Mouse (Mus musculus) layer of hippocampus, adult 11-12 months (tissue): ENCODE results near the gene Sik3.
A peak's percentile ranks its signal among the peaks of the same experiment; 100 is the strongest.
"Not testable (repeated sequence)": the region's sequence is repeated elsewhere in the genome, so short reads cannot be mapped to it uniquely, and the experiment has no call there.

Experiments
- DNase-seq: peaks from one replicate; pipeline ENCODE4 v3.0.0; 2022; ENCODE audit warnings: low spot score

Sik3 gene

GRCm38 (mm10) chr9:46058065-46058464 lies 45.4 kb downstream of the Sik3 start:
- DNase-seq, result no peak

- no peak for DNase-seq
These were observed 47.6 kb downstream of the Sik3 start for GRCm38 (mm10) chr9:46060249-46060648.

GRCm38 (mm10) chr9:46061696-46062425 lies 49.2 kb downstream of the Sik3 start:
- peak; percentile 41 for DNase-seq

GRCm38 (mm10) chr9:46064331-46064730 lies 51.7 kb downstream of the Sik3 start:
- DNase-seq, result no peak

DNA sequence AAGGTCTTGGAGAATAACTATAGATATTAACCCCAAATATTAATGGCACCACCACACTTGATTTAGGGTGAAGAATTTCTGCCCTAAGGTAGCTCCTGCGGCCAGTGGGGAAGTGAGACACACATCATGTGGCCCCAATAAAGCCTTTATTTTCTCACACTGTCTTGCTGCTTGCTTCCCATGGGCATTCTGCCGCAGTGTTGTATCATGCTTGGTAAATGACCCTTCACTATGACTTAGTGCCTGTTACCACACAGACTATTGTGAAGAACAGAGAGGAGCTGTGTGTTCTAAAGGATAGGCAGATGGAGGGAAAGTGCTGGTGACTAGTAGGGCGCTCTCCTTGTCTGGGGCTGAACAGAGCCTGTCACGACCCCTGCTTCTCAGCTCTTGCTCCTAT lies 54.1 kb downstream of the Sik3 start:
- DNase-seq, result no peak

GRCm38 (mm10) chr9:46067691-46068090 lies 55.1 kb downstream of the Sik3 start:
- no peak for DNase-seq

- DNase-seq, result no peak
These were observed 56.4 kb downstream of the Sik3 start for GRCm38 (mm10) chr9:46069013-46069412.

- DNase-seq, result no peak
These were observed 59.6 kb downstream of the Sik3 start for GRCm38 (mm10) chr9:46072101-46072835.

DNA sequence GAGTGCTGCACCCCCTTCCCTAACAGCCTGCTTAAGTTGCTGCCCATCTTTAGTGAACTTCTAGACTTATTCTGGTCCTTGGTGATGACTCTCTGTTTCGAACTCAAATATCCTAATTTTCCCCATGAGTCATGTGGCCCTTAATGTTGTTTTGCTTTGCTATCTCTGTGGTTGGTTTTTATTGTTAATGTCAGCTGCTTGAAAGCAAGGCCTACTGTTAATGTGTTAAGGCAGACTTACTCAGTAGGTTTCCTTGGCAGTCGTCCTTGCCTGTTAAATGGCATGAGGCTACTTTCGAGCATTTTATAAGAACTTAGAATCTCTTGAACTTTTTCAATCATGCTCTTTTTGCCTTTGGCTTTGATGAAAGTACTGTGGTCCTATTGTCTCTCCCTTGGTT lies 60.8 kb downstream of the Sik3 start:
- no peak for DNase-seq

DNA sequence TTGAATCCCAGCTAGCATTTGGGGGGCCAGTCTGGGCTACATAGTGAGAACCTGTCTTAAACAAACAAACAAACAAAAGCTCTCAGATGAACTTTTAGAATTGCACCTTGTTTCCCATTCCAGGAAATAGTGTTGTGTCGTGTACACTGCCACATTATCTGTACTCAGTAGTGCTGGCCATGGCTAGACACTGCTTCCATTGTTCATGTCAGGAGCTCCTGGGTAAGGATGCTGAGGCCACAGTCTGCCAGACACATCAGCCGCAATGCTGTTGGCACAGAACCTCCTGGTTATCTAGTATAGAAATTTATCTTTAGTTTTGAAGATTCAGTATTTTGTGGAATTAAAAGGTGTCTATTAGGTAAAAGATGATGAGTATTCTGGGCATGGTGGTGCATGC lies 63.0 kb downstream of the Sik3 start:
- no peak for DNase-seq

DNA sequence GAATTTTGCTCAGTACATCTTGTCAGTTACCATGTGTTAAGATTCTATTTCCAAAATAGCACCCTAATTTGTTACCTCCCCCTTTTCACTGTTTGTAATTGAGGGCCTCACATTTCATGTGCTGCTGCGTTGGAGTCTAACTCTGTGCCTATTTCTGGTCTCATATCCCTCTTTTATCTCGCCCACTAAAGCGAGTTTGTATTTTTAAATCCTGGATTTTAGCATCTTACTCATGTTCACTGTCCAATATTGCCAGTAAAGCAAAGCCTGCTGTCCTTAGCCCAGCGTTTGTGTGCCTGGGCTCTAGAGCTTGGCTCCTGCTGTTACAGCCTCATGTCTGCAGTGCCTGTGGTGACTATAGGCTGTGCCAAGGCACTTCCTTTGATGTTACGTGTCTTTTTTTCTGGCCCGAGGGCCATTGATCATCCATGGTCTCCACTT lies 69.8 kb downstream of the Sik3 start:
- DNase-seq, result no peak

DNA sequence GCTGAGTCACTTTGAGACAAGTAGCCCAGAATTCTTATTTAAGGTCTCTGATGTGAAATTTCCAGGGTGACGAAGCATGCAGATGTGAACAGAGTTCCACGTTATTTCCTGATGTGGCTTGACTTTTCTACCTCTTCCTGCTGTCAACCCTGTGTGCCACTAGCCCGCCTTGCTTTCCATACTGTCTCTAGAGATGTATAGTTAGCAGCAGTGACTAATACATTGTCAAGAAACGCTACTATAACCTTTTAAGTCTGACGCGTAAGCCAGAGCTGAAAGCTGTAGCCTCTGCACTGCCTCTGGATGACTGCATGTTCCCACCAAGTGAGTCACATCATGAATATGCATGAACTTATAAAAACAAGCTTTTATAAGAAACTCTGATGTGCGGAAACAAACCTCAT lies 70.9 kb downstream of the Sik3 start:
- DNase-seq, result no peak

GRCm38 (mm10) chr9:46085898-46086297 lies 73.3 kb downstream of the Sik3 start:
- DNase-seq, result no peak

- no peak for DNase-seq
These were observed 74.2 kb downstream of the Sik3 start for GRCm38 (mm10) chr9:46086826-46087225.

GRCm38 (mm10) chr9:46087461-46087860 lies 74.8 kb downstream of the Sik3 start:
- DNase-seq, result no peak

- no peak for DNase-seq
These were observed 76.1 kb downstream of the Sik3 start for GRCm38 (mm10) chr9:46088722-46089121.

DNA sequence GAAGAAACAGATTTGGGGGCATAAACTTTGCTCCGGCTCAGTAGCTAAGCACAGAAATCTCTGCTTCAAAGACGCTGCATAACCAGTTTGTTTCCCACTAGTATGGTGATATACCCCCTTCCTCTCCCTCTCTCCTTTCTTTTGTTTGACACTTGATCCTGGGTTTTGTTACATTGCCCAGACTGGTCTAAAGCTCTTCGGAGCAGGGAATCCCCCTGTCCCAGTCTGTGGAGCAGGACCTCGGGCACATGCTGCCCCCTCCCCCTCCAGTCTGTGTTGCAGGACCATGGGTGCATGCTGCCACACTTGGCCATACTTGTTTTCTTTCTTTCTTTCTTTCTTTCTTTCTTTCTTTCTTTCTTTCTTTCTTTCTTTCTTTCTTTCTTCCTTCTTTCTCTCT lies 77.4 kb downstream of the Sik3 start:
- no peak for DNase-seq

DNA sequence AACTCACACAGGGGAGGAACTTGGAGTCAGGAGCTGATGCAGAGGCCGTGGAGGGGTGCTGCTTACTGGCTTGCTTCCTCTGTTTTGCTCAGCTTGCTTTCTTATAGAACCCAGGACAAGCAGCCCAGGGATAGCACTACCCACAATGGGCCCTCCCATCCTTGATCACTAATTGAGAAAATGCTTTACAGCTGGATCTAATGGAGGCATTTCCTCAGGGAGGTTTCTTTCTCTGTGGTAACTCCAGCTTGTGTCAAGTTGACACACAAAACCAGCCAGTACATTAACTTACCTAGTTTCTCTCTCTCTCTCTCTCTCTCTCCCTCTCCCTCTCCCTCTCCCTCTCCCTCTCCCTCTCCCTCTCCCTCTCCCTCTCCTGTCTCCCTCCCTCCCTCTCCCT lies 78.5 kb downstream of the Sik3 start:
- not testable (repeated sequence) for DNase-seq

DNA sequence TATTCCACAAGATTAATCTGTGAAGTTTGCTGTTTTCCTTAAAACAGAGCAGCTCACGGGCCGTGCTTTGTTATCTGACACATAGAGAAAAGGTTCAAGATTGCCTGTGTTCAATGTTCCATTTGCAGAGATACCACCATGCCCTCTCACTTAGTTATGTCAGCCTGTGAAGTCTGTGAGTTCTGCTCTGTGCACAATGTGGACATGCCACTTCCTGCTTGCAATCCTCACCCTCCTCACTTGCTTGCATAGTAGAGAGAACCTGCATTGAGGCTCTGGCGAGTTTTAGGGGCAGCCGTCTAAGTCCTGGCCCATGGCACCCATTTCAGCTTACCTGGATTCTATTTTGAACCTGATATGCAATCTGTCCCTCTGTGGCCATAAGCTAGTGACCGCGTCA lies 80.0 kb downstream of the Sik3 start:
- no peak for DNase-seq

DNA sequence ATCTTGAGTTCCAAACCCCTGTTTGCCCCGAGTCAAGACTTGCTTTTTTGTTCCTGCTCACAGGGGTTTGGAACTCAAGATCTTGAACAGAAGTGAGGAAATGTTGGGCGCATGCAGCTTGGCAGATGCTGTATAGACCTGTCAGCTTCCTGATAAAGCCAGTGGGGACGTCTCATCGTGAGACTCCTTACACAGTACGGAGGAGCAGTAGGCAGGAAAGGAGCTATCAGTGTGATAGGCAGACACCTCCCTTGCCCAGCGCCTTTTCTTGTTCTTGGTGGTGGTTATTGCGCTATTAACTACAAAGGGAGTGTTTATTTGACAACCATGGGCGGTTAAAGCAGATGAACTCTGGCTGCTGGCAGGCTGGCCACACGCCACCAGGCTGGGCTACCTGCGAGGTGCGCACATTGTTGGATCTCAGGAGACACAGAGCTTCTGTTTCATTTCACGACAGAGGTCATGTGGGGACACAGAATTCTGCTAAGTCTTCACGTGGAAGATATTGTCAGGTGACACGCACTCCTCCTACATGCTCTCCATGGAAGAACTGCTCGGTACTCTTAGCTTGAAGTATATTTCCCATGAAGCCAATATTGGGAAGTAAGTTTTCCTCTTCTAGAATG lies 85.9 kb downstream of the Sik3 start:
- DNase-seq, result no peak

GRCm38 (mm10) chr9:46099107-46099506 lies 86.5 kb downstream of the Sik3 start:
- no peak for DNase-seq

DNA sequence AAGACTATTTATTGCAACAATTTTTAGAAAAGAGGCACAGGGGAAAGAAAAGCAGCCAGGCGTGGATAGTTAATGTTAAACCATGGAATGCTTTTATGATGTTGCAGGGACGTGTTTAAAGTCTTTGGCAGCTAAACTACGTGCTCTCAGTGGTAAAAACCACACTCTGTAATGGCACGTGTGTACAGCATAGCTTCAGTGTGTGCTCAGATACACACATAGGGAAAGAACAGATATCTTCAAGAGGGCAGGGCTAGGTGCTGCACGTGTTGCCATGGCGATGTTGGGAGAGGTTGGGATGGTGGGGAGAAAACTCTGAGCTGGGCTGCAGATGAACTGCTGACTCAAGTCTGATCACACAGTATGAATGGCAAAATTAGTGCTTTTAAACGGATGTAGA lies 90.5 kb downstream of the Sik3 start:
- DNase-seq, result no peak

GRCm38 (mm10) chr9:46106105-46106504 lies 93.5 kb downstream of the Sik3 start:
- DNase-seq, result no peak
